Mouse (Mus musculus): ENCODE data around the gene Tbc1d9b. TPM values are rescaled to one million over a fixed set of nuclear protein-coding genes. Genes with fewer than 3 reads are reported as not detected.

Tbc1d9b gene
- total RNA-seq, 2 experiments from 2014 or later = 6.1 to 30.5 TPM

Other genes starting within 250 kb of the Tbc1d9b start
- 1.0 TPM in 1 of 2 replicates, not detected in the other for gene Rasgef1c, start 229.6 kb upstream of the Tbc1d9b start, total RNA-seq (2015; ENCODE audit: low replicate concordance)
- gene Rasgef1c, start 229.6 kb upstream of the Tbc1d9b start, total RNA-seq (2017; ENCODE audit: low replicate concordance) = 0.94 TPM in 1 of 2 replicates, not detected in the other
- gene Rnf130, start 106.0 kb upstream of the Tbc1d9b start, total RNA-seq (2015; ENCODE audit: low replicate concordance) = 78.8 and 84.9 TPM in 2 replicates
- gene Rnf130, start 106.0 kb upstream of the Tbc1d9b start, total RNA-seq (2017; ENCODE audit: low replicate concordance) = 45.4 and 63.6 TPM in 2 replicates
- gene Mrnip, start 43.0 kb downstream of the Tbc1d9b start, total RNA-seq (2015; ENCODE audit: low replicate concordance) = 6.7 and 9.8 TPM in 2 replicates
- gene Mrnip, start 43.0 kb downstream of the Tbc1d9b start, total RNA-seq (2017; ENCODE audit: low replicate concordance) = 2.8 and 4.0 TPM in 2 replicates
- gene Sqstm1, start 79.4 kb downstream of the Tbc1d9b start, total RNA-seq (2015; ENCODE audit: low replicate concordance) = 101 and 109 TPM in 2 replicates
- 596 and 621 TPM in 2 replicates for gene Sqstm1, start 79.4 kb downstream of the Tbc1d9b start, total RNA-seq (2017; ENCODE audit: low replicate concordance)
- 7.1 and 7.7 TPM in 2 replicates for gene Mgat4b, start 79.5 kb downstream of the Tbc1d9b start, total RNA-seq (2015; ENCODE audit: low replicate concordance)
- gene Mgat4b, start 79.5 kb downstream of the Tbc1d9b start, total RNA-seq (2017; ENCODE audit: low replicate concordance) = 5.1 and 10.0 TPM in 2 replicates
- gene Ltc4s, start 107.2 kb downstream of the Tbc1d9b start, total RNA-seq (2015; ENCODE audit: low replicate concordance) = not detected in 2 replicates
- gene Ltc4s, start 107.2 kb downstream of the Tbc1d9b start, total RNA-seq (2017; ENCODE audit: low replicate concordance) = 2.2 TPM in 1 of 2 replicates, not detected in the other
- gene Maml1, start 160.9 kb downstream of the Tbc1d9b start, total RNA-seq (2015; ENCODE audit: low replicate concordance) = 15.2 and 15.7 TPM in 2 replicates
- gene Maml1, start 160.9 kb downstream of the Tbc1d9b start, total RNA-seq (2017; ENCODE audit: low replicate concordance) = 7.2 and 10.0 TPM in 2 replicates
- gene Canx, start 194.3 kb downstream of the Tbc1d9b start, total RNA-seq (2015; ENCODE audit: low replicate concordance) = 98.6 and 101 TPM in 2 replicates
- 226 and 340 TPM in 2 replicates for gene Canx, start 194.3 kb downstream of the Tbc1d9b start, total RNA-seq (2017; ENCODE audit: low replicate concordance)
- not detected in 2 replicates for gene Cby3, start 223.1 kb downstream of the Tbc1d9b start, total RNA-seq (2015; ENCODE audit: low replicate concordance)
- gene Cby3, start 223.1 kb downstream of the Tbc1d9b start, total RNA-seq (2017; ENCODE audit: low replicate concordance) = not detected in 2 replicates
- gene Hnrnph1, start 245.6 kb downstream of the Tbc1d9b start, total RNA-seq (2015; ENCODE audit: low replicate concordance) = 162 and 237 TPM in 2 replicates
- 155 and 222 TPM in 2 replicates for gene Hnrnph1, start 245.6 kb downstream of the Tbc1d9b start, total RNA-seq (2017; ENCODE audit: low replicate concordance)

Measured in erythroblast, adult 5-6 weeks (primary cell).